Mouse (Mus musculus) gastrocnemius, postnatal 25 days (tissue): ENCODE measurements around the gene Pink1. TPM values are rescaled to one million over a fixed set of nuclear protein-coding genes. Genes with fewer than 3 reads are reported as not detected.

Experiments
- microRNA-seq, 2 experiments: library from miRNA; unstranded; fragments of <30 nt; microRNA quantifications; one replicate each; pipeline ENCODE4 v1.2.0; 2021; ENCODE audit warnings: borderline replicate concordance in 2 of 2
- total RNA-seq, 2 experiments: library from RNA; stranded (reverse); gene quantifications; 1 replicate in 1 of 2; 2 replicates in 1 of 2; pipeline ENCODE4 v1.2.3; 2021

Pink1 gene
- total RNA-seq, 2 experiments from 2014 or later = 436 to 528 TPM

Small RNAs within 50 kb of the gene (microRNA-seq; reads per million reads assigned to microRNA genes)
- gene Gm27646 (0 reads per million in 2 experiments), gene Mir7019 (1.5 to 2.9 reads per million in 2 experiments)

Other genes with a start within 250 kb of the Pink1 start
- 10 to 100 TPM; 45.5 to 53.0 TPM for gene Hp1bp3, start 110.0 kb downstream of the Pink1 start, total RNA-seq
- gene Sh2d5, start 75.9 kb downstream of the Pink1 start, total RNA-seq = under 1 TPM in 1 of 2 experiments, not detected in 1; 0.19 TPM
- gene Kif17, start 75.9 kb downstream of the Pink1 start, total RNA-seq = not detected
- gene Ddost, start 21.6 kb downstream of the Pink1 start, total RNA-seq = 10 to 100 TPM; 30.6 to 37.0 TPM
- gene Cda, start 41.7 kb upstream of the Pink1 start, total RNA-seq = 1 to 10 TPM in 1 of 2 experiments, under 1 TPM in 1; 0.82 to 1.2 TPM
- gene Fam43b, start 70.2 kb upstream of the Pink1 start, total RNA-seq = not detected
- 10 to 100 TPM; 41.5 to 43.0 TPM for gene Mul1, start 108.4 kb upstream of the Pink1 start, total RNA-seq
- gene Camk2n1, start 128.0 kb upstream of the Pink1 start, total RNA-seq = 1 to 10 TPM; 4.2 to 5.5 TPM